Mouse (Mus musculus) Patski (cell line): ENCODE results near the gene Ptprcap. TPM values are rescaled to one million over a fixed set of nuclear protein-coding genes. Genes with fewer than 3 reads are reported as not detected.

Experiments
- ATAC-seq: fragments of 100-300 bp; one replicate; pipeline ENCODE4 v1.8.0; 2021
- CTCF ChIA-PET: fragments of 350-600 bp; sonication (Branson Sonifier 250); formaldehyde crosslinking; loops from one replicate; lab custom pipeline; 2022; ENCODE audit warnings: inconsistent platforms; lab: Charles Lee
- POLR2A ChIA-PET: fragments of 350-600 bp; sonication (Branson Sonifier 250); formaldehyde crosslinking; loops from one replicate; lab custom pipeline; 2022; ENCODE audit warnings: antibody characterized with exemption, inconsistent platforms; lab: Charles Lee
- DNase-seq: peaks from one replicate; pipeline ENCODE4 v3.0.0-alpha.2; 2011; ENCODE audit warnings: low read depth, low spot score
- H3K27me3 ChIP-seq: fragments of 371-371 bp; one replicate; pipeline ENCODE4 v1.5.1; 2021
- CTCF ChIP-seq: fragments of 100-300 bp; IDR thresholded peaks from one replicate; pipeline ENCODE4 v1.5.1; 2021
- in situ Hi-C: fragments of 300-500 bp; cut with MboI; formaldehyde crosslinking; loops from 3 replicates; pipeline ENCODE4 v1.11.1; 2018; ENCODE audit warnings: low pct_unique_long_range_greater_than_20kb, mixed read lengths
- polyA plus RNA-seq: library from polyadenylated mRNA; unstranded; gene quantifications from one replicate; pipeline ENCODE4 v1.2.3, GENCODE M21; 2021

The Ptprcap gene
- polyA plus RNA-seq, 1 experiment from 2014 or later = 0.62 TPM

DNA sequence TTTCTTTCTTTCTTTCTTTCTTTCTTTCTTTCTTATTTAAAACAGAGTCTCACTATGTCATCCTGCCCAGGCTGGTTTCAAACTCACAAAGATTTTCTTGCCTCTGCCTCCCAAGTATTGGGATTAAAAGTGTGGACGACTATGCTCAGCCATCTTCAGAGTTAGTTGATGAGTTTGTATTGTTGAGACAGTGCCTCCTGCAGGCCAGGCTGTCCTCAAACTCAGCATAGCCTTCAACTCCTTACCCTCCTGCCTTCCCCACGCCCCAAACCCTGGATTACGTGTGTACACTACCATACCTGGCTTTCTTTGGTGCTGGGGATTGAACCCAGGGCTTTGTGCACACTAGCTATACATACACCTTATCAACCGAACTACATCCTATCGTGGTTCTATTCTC is 16.9 kb upstream of the Ptprcap start:
- TF ChIP-seq CTCF = no peak
- ATAC-seq = no peak
- DNase-seq = no peak
- H3K27me3 ChIP-seq = no peaks in the 10 kb centered on the region
- ChIA-PET CTCF (interaction anchor here (1.0 to 1.2 kb wide), 2 partner anchors 11 to 38 kb away, joined by 3 read pairs; no protein-coding TSS in a partner anchor), POLR2A (no interaction called here)
- in situ Hi-C loops = no loop called here

DNA sequence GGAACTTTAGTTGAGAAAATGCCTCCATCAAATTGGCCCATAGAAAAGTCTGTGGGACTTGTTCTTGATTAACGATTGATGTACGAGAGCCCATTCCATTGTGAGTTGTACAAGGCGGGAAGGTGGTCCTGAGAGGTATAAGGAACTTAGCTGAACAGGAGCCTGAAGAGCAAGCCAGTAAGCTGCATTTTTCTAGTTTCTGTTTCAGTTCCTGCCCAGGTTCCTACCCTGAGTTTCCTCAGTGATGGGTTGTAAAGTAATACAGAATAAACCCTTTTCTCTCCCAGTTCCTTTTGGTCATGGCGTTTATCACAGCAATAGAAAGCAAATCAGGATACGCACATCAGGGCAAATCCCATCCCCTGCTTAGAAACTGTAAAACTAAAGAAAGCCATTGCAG is 15.5 kb upstream of the Ptprcap start:
- TF ChIP-seq CTCF = no peak
- CTCF ChIA-PET = interaction anchor here (1.1 to 1.5 kb wide), 2 partner anchors 68 to 119 kb away, joined by 3 read pairs; no protein-coding TSS in a partner anchor
- ATAC-seq (no peak), DNase-seq (no peak)
- POLR2A ChIA-PET = no interaction called here
- H3K27me3 ChIP-seq = no peaks in the 10 kb centered on the region
- in situ Hi-C loops = no loop called here

DNA sequence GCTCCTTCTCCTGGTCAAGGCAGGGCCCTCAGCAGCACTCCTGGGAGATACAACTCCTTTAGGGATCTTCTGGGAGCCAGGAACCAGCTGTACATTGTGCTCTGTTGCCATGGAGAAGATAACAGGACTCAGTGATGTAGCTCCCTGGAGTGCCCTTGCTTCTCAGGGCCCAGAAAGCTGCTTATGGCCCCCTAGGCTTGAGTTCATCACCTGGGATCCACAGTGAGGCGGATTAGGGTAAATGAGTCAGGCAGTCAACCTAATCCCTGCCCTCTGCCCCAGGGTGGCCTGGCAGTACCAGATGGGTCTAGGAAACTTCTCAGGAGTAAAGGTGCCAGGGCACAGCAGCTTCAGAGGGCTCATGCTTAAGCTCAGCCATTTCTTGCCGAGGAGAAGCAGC is 14.0 kb upstream of the Ptprcap start, which contains the start of gene Gpr152:
Gene Gpr152, plus strand, starts transcription at position 342 of the 400 bp plus-strand sequence.
- DNase-seq (no peak), ATAC-seq (no peak)
- no peak for TF ChIP-seq CTCF
- POLR2A ChIA-PET = interaction anchor here (0.6 to 1.6 kb wide), 2 partner anchors 8 to 21 kb away, joined by 3 to 4 read pairs; no protein-coding TSS in a partner anchor
- in situ Hi-C loops = no loop called here
- CTCF ChIA-PET = no interaction called here
- H3K27me3 ChIP-seq = no peaks in the 10 kb centered on the region

DNA sequence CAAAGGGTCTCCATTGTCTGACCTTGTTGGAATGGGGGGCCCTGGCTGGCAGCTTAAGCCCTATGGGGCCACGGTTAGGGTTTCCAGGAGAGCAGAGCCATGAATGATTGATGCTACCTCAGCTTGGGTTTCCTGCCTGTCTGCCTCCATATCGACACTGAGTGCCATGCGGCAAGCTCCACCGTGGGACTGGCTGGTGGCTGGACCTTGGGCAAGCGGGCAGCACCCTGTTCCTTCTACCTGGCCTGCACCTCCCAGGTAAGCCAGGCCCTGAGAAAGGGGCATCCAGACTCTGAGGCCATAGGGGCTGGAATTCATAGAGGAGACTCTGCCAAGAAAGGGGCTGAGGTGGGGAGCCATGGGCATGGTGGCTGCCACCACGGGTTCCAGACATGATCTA is 13.3 kb upstream of the Ptprcap start:
- no peak for ATAC-seq
- in situ Hi-C loops = no loop called here
- DNase-seq = no peak
- ChIA-PET CTCF (interaction anchor here (1.2 to 1.5 kb wide), 2 partner anchors 14 to 20 kb away, joined by 3 read pairs; no protein-coding TSS in a partner anchor), POLR2A (interaction anchor here (0.6 kb wide), 1 partner anchor 21 kb away, joined by 3 read pairs; no protein-coding TSS in a partner anchor)
- H3K27me3 ChIP-seq = no peaks in the 10 kb centered on the region
- TF ChIP-seq CTCF = no peak

GRCm38 (mm10) chr19:4142416-4143173 is 10.8 kb upstream of the Ptprcap start:
- CTCF ChIA-PET = interaction anchor here (1.2 to 1.7 kb wide), 3 partner anchors 10 to 19 kb away, joined by 3 to 7 read pairs (median 3); partner anchors contain the start of gene Aip
- no peak for TF ChIP-seq CTCF
- POLR2A ChIA-PET = interaction anchor here (0.6 kb wide), 1 partner anchor 113 kb away, joined by 3 read pairs; no protein-coding TSS in a partner anchor
- no peak for DNase-seq
- in situ Hi-C loops = no loop called here
- no peaks in the 10 kb centered on the region for H3K27me3 ChIP-seq
- no peak for ATAC-seq

- ATAC-seq (no peak), DNase-seq (no peak)
- POLR2A ChIA-PET = no interaction called here
- TF ChIP-seq CTCF = no peak
- H3K27me3 ChIP-seq = no peaks in the 10 kb centered on the region
- in situ Hi-C loops = no loop called here
- CTCF ChIA-PET = interaction anchor here (1.5 kb wide), 1 partner anchor 19 kb away, joined by 7 read pairs; the partner anchor contains the start of gene Aip
Measured at GRCm38 (mm10) chr19:4143759-4144268, 9.6 kb upstream of the Ptprcap start, which contains the start of gene Cabp4. Gene Cabp4, minus strand, starts transcription at chr19:4144033.

GRCm38 (mm10) chr19:4144550-4145498 is 8.6 kb upstream of the Ptprcap start:
- CTCF ChIA-PET = no interaction called here
- no peak for ATAC-seq
- in situ Hi-C loops = no loop called here

DNA sequence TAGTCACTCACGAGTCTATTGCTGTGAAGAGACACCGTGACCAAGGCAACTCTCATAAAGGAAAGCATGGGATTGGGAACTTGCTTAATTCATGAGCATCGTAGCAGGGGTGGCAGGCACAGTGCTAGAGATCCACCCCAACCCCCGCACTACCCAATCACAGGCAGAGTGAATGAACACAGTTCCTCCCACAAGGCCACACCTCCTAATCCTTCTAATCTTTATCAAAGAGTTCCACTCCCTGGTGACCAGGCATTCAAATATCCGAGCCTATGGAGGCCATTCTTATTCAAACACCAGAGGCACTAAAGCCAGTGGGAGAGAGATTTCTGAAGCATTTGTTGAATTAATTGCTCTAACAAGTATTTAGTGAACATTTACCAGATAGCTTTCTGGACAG is 7.5 kb upstream of the Ptprcap start:
- POLR2A ChIA-PET = interaction anchor here (1.0 kb wide), 1 partner anchor 20 kb away, joined by 3 read pairs; no protein-coding TSS in a partner anchor
- in situ Hi-C loops = no loop called here
- CTCF ChIA-PET = interaction anchor here (1.0 kb wide), 1 partner anchor 21 kb away, joined by 3 read pairs; no protein-coding TSS in a partner anchor
- H3K27me3 ChIP-seq = no peaks in the 10 kb centered on the region
- ATAC-seq (no peak), DNase-seq (no peak)
- TF ChIP-seq CTCF = no peak

More at GRCm38 (mm10) chr19:4144550-4145498, 8.6 kb upstream of the Ptprcap start:
- no peak for DNase-seq
- no peak for TF ChIP-seq CTCF
- no peaks in the 10 kb centered on the region for H3K27me3 ChIP-seq
- POLR2A ChIA-PET = no interaction called here

DNA sequence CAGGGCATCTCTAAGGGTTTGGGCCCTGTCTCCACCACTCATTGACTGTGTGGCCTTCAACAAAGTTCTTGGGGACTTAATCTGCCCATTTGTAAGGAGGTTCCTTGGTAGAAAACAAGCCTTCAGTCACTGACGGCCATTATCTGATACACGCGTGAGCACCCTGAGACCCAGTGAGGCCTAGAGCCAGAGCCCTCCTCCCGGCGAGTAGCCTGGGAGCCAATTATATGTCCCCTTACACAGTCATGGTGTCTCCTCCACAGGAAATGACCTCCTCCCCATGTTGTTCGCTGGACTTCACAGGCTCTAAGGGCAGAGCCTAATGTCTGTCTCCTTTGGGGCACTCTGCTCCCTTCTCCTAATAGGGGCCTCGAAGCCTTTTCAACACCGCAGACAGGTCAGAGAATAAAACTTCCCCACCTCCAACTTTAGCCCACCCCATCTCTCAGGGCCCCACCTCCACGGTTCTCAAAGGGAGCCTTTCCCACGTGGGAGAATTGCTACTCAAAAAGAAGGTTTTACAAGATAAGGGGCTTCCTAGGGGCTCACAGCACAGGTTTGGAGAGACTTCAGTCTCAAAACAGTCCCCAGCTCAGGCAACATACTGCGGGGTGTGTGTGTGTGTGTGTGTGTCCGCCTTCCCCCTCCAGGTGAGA is 6.9 kb upstream of the Ptprcap start:
- ChIA-PET POLR2A (interaction anchor here (1.0 kb wide), 2 partner anchors 8 to 20 kb away, joined by 3 to 4 read pairs; partner anchors contain the start of gene Gpr152), CTCF (interaction anchor here (1.0 kb wide), 2 partner anchors 10 to 20 kb away, joined by 3 read pairs; no protein-coding TSS in a partner anchor)
- in situ Hi-C loops = no loop called here
- ATAC-seq = no peak
- H3K27me3 ChIP-seq = no peaks in the 10 kb centered on the region
- no peak for TF ChIP-seq CTCF
- no peak for DNase-seq
